Mouse (Mus musculus): ENCODE results near the gene Cops4. TPM values are rescaled to one million over a fixed set of nuclear protein-coding genes. Genes with fewer than 3 reads are reported as not detected.

Gene Cops4
- total RNA-seq, 2 experiments from 2014 or later: 73.3 to 73.8 TPM

DNA sequence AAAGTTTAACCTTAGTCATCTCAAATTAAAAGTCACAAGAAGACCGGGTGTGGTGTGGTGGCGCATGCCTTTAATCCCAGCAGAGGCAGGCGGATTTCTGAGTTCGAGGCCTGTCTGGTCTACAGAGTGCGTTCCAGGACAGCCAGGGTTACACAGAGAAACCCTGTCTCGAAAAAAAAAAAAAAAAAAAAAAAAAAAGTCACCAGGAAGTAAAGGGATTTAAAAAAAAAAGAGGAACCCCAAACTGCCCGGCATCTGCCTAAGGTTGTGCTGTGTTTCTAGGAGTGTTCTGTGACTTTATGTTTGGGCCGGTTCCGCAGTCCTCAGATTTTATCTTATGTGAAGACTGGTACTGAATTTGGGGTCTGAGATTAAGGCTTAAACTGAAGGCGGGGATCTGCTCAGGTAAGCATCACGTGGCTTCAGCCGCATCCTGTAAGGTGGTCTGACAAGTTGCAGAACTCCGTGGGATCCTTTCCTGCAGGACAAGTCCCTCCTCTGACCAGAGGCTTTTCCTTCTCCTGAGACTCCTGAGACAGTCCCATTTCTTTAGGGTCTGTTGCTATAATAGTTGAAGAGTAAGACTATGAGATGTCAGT is 52.0 kb downstream of the Cops4 start:
- intact Hi-C loops (cut with DNase I): no loop called here
- DNase-seq (ENCODE audit: low spot score in 2 of 2): no peak

DNA sequence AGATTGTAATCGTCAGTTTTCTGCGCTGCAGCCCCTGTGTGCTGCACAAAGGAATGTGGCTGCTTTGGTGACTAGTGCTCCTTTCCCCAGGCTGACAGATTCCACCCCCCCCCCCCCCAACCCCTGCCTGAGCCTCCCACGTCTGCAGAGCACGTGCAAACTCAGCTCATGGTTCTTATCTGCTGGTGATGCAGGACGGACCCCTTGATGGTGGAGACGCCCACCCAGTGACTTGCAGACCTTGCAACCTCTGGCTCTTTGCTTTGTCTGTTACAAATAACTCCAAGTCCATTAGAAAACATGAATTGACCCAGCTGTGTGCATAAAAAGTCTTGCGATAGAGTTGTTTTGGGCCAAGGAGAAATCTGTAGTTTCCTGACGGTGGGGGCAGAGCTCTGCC is 52.6 kb downstream of the Cops4 start:
- no peak for DNase-seq (ENCODE audit: low spot score in 2 of 2)
- intact Hi-C loops (cut with DNase I): no loop called here

DNA sequence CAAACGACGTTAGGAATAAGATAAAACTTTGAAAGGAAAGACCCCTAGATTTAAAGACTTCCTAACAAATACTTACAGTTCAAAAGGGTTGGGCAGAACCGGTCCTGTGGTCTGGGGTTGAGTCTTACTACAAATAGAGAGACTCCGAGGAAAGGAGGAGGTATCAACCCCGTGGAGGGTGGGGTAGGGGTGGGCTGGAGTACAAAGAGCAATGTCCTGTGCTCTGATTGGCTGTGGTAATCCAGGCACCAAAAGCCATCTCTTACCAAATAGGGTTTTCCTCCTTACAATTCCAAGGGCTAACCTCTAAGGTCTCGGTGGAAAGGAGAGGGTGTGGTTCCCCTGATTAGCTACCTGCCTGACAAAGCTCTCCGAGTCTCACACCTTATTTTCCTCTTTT is 54.0 kb downstream of the Cops4 start, which contains the start of gene Plac8:
Gene Plac8 (minus strand): TSS at position 177 of the 400 bp plus-strand sequence.
- intact Hi-C loops (cut with DNase I): no loop called here
- DNase-seq (ENCODE audit: low spot score in 2 of 2): no peak

DNA sequence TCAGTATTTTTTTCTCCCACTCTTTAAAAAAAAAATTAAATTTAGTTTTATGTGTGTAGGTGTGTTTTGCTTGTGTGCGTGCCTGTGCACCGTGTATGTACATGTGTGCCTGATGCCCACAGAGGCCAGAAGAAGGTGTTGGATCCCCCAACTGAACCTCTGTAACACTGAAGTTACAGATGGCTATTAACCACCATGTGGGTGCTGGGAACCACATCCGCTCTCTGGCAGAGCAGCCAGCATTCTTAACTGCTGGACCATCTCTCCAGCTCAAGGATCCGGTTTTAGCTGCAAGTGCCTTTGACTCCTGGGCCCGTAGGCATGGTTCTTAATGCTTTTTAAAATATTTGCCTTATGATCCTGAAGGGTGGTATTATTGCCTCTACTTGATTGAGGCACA is 55.1 kb downstream of the Cops4 start:
- intact Hi-C loops (cut with DNase I): no loop called here

DNA sequence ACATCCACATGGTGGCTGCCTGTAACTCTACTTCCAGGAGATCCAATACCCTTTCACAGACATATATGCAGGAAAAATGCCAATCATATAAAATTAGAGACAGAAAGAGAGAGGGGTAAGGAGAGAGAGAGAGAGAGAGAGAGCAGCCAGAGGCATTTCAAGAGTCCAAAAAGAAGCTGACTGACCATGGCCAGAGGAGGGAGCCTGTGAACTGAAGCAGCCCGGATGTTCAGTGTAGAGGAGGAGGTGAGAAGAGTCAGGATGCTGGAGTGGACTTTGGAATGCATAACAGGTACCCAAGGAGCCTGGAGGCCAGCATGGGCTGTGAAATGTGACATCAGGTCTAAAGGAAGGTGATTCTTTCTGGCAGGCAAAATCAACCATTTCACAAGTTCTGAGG is 56.7 kb downstream of the Cops4 start:
- no peak for DNase-seq (ENCODE audit: low spot score in 2 of 2)
- intact Hi-C loops (cut with DNase I): no loop called here

More for the DNA sequence above, 55.1 kb downstream of the Cops4 start:
- no peak for DNase-seq (ENCODE audit: low spot score in 2 of 2)

DNA sequence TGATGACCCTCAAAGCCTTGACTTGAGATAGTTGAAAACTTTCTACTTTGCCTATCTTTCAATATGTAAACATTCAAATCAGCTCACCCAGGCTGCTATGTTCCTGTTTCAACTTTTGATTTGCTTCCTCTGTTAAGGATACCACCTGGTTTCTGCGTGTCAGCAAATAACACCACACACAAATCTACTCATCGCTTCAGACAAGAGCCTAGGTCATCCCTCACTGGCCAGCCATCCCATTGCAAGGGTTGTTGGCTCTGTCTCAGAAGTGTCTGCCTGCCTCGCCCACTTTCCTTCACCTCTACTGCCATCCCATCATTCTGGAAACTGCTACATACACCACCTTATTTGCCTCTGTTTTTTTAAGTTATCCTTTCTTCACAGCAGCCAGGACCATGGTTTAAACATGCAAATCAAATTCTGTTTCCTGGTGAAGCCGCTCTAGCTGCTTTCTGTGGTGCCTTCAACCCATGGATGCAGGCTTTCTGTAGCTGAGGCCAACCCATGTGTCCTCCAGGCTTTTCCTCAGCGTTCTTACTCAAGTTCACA is 60.8 kb downstream of the Cops4 start:
- intact Hi-C loops (cut with DNase I): no loop called here

DNA sequence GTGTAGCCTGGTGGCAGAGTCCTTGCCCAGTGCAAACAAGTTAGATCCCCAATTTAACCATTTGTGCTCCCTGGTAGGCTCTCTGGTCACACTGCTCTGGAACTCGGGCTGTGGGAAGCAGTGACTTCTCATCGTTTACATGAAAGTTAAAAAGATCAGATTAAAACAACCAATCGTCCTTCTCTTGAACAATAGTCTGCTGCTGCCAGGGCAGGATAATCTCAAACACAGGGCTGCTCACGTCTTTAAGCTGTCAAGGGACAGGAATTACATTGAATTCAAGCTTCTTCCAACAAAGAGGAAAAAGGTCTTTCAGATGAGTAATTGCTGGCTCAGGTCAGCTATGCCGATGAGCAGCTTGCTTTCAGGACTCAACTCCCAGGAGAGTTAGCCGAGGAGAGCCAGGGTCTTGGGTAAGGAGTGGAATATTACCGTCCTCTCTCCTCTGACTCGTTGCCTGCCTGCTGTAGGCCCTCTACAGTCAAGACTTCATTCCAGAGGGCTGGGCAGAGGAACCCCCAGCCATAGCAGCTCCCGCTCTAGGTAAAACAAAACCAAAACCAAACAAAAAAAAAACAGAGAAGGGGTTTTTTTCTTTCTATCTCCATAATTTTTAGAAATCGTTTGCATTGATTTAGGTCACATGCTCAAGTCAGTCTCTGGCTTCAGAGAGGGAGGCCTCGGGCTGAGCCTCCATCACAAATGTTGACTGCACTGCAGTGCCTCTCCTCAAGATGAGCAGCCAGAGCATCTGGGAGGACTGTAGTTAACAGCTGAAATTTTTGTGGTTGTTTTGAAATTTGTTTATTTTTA is 63.7 kb downstream of the Cops4 start:
- intact Hi-C loops (cut with DNase I): no loop called here

More for the DNA sequence above, 60.8 kb downstream of the Cops4 start:
- DNase-seq (ENCODE audit: low spot score in 2 of 2): no peak

DNA sequence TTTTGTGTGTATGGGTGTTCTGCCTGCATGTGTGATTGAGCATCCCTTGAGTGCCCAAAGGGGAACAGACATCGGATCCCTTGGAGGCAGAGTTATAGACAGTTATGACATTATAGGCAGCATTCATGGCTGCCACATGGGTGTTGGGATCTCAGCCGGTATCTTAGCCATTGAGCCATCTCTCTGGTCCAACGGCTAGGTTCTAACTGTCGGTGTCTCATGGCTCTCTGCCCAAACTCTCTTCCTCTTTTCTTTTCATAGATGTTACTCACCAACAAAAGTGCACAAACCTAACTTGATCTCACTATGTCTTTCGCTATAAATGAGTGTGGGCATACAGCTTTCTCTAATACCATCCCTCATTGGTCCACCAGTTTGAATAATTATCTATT is 64.3 kb downstream of the Cops4 start:
- intact Hi-C loops (cut with DNase I): no loop called here
- DNase-seq (ENCODE audit: low spot score in 2 of 2): peak; percentile 15 to 42

More for the DNA sequence above, 63.7 kb downstream of the Cops4 start:
- DNase-seq (ENCODE audit: low spot score in 2 of 2): no peak

DNA sequence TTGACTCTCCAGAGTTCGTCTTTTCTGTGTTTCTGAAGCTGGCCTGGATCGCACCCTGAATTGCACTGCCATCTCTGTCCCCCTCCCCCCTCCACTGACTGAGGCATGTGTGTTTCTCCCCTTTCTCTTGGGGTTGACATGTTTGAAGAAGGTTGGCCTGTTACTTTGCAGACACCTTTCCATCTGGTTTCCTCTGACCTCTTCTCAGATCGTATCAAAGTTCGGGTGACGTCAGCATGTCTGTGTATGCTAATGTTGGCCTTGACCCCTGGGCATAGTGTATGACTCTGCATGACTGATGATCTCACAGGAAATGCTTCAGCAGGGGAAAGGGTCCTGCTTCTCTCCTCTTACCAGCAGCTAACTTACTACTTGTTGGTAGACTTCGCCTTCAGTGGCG is 65.0 kb downstream of the Cops4 start:
- DNase-seq (ENCODE audit: low spot score in 2 of 2): no peak
- intact Hi-C loops (cut with DNase I): no loop called here

DNA sequence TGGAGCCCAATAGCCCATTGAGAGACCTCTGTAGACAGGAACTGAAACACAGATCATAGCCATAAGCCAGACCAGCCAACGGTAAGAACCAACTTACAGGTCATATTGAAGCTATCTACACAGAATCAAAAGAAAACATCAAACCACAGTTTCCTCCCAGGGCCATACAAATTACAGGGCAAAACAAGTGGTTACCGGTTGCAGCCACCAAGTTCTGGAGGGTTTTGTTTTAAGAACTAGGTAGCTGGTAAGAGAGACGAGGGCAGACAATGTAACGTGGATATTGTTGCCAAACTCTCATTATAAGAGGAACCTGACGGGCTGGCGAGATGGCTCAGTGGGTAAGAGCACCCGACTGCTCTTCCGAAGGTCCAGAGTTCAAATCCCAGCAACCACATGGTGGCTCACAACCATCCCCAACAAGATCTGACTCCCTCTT is 67.1 kb downstream of the Cops4 start:
- intact Hi-C loops (cut with DNase I): no loop called here

DNA sequence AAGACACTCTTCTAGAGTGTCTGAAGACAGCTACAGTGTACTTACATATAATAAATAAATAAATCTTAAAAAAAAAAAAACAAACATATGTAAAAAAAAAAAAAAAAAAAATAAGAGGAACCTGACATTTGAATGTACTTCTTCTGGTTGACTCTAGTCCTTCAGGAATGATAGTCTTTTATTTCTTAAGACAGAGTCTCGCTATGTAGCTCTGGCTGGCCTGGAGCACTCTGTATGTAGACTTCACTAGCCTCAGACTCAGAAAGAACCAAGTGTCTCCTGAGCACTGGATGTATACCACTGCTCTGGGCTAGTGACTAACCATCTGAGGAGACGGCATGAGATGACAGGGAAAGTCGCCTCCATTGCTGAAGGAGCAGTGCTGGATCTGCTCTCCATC is 67.5 kb downstream of the Cops4 start:
- no peak for DNase-seq (ENCODE audit: low spot score in 2 of 2)
- intact Hi-C loops (cut with DNase I): no loop called here

More for the DNA sequence above, 67.1 kb downstream of the Cops4 start:
- DNase-seq (ENCODE audit: low spot score in 2 of 2): no peak

DNA sequence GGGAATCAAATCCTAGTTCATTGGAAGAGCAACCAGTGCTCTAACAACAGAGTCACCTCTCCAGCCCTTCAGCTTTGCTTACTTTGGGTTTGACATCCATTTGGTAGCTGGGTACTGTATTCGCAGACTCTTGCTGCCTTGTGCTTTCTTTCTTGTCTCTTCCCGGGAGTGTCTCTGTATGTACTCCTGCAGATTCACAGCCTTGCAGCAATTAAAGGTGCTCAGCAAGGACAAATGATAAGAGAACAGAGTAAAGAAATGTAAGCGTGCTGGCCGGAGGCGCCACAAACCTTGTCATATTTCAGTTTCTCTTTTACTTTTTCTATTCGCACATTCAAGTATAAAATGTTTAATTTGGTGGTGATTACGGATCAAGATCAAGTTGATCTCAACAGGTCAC is 69.0 kb downstream of the Cops4 start:
- intact Hi-C loops (cut with DNase I): no loop called here

DNA sequence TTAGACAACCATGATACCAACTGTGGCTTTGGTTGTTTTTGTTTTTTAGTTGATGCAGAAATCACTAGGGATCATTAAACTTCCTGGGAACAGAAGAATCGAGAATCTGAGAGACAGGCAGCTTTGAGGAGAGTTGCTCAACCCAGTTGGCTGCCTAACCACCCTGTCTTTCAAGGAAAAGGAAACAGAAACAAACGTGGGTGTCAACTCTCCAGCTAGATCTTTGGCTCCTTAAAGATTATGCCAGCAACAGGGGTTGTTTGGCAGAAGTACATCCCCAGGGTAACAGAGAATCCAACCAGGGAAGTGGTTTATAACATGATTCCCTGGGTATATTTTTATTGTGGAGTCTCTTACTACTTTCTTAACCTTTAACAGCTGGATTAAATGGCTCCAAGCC is 69.5 kb downstream of the Cops4 start:
- intact Hi-C loops (cut with DNase I): no loop called here
- DNase-seq (ENCODE audit: low spot score in 2 of 2): no peak

More for the DNA sequence above, 69.0 kb downstream of the Cops4 start:
- no peak for DNase-seq (ENCODE audit: low spot score in 2 of 2)

DNA sequence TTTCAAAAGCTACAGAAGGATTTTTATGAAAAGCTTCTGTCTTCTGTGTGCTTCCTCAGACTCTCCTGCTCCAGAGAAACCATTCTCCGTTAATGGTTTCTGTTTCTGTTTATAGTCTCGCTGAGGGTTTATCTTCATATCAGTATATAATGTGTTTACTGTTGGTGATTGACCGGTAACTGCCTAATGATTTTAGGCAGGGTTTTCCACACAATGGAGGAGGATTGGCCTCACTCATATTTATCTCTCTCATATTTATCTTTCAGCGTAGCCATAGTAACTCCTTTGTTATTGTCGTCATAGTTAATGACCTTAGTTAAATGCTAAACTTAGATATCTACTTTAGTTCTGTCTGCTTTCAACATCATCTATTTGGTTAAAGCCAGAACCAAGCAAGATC is 72.4 kb downstream of the Cops4 start:
- intact Hi-C loops (cut with DNase I): no loop called here
- DNase-seq (ENCODE audit: low spot score in 2 of 2): no peak

DNA sequence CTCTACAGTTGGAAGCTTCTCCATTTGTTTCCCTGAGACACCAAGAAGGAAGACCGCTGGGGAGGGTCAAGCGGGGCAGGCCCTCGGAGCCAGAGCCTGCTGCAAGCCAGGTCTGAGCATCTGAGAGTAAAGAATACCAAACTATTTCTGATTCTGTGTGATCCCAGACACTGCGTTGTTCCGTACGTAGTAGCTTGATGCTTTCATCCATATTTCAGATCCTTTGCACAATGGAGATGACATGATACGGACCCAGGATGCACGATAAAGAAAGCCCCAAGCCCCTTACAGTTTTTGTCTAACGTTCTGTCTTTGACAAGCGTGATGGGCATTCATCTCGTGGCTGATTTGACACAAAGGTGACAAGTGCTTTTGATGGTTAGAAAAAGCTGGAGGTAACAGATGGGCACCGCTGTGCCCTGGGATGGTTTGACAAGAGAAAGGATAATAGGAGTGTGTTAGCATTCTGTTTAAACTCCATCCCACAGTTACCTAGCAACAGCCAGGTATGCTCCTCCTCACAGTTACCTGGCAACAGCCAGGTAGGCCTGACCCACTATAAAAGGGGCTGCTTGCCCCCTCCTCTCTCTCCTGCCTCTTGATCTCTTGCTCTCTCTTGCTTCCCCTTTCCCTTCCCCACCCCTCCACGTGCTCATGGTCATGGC is 76.8 kb downstream of the Cops4 start:
- no peak for DNase-seq (ENCODE audit: low spot score in 2 of 2)
- intact Hi-C loops (cut with DNase I): no loop called here

DNA sequence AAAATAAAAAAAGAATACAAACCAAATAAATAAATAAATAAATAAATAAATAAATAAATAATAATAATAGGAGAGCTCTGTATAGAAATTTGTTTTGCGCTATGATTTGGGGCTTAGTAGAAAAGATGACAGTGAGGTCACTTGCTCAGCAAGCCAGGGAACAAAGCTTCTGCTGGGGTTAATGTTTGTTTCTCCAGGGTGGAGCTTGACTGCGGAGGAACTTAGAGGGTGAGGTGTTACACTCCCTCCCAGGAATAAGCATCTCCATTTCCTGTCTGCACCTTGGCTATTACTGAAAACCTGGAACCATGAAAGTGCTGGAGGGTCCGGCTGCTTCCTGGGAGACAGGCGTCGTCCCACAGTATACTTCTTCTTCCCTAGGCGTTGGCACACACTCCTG is 77.9 kb downstream of the Cops4 start:
- intact Hi-C loops (cut with DNase I): no loop called here
- DNase-seq (ENCODE audit: low spot score in 2 of 2): no peak
